Mouse (Mus musculus) urinary bladder, postnatal 14 days (tissue): ENCODE measurements around the gene 4930447F04Rik.

ENCODE experiments used
- DNase-seq: peaks from one replicate; pipeline ENCODE4 v3.0.0; 2021; ENCODE audit warnings: low spot score

4930447F04Rik gene

GRCm38 (mm10) chrX:66304124-66304523 lies at the start of gene 4930447F04Rik:
4930447F04Rik (minus strand) TSS chrX:66304224.
- DNase-seq: no peak
